Mouse (Mus musculus) embryo, embryonic 9.5 days (tissue): Measurements from ENCODE around the gene Mgat4b.

Experiments used
- DNase-seq: peaks from one replicate; pipeline ENCODE4 v3.0.0-alpha.2; 2017; ENCODE audit errors: extremely low spot score

Mgat4b gene

DNA sequence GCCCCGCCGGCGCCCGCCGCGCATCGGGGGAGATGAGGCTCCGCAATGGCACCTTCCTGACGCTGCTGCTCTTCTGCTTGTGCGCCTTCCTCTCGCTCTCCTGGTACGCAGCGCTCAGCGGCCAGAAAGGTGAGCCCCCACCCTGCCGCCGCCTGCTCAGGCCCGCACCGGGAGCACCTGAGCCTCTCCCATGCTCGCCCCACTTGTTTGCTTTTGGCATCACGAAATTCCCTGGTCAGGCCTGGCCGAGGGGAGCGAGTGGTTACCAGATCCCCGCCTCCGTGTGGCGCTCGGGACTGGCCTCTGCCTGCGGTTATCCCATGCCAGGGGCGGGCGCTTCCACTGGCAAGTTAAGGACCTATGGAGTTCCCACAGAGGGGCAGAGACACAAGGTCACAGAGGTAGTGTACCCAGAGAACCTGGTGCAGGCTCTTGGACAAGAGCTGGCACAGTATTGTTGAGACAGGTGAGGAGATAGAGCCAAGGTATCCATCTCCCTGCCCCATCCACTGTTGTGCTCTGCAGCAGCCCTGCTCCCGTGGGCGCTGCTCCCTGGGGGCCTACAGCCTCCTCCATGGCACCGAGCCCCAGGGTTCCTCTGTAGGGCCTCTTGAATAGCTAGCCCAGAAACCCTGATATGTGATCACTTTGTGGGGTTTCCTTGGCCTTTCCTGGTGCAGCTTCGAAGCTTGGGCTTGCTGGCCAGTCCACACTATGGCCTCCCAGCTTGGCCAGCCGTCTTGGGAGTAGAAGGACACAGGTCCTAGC is 15.1 kb downstream of the Mgat4b start:
- DNase-seq: peak; percentile 40

DNA sequence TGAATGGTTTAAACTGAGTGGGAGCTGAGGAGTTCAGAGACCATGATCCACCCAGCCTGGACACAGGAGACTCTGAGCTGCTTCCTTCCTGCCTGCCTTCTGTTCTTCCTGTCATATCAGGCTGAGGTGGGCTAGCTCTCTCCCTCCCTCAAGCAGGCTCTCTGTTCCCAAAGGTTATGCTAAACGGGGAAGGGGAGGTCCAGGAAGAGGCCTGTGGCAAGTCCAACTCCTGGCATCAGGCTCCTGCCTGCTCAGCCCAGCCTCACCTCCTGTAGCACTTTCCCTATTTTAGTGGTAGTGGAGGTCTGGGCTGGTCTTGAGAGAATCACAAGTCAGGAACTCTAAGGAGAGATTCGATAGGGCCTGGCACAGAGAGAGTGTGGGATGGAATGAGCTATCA is 15.7 kb downstream of the Mgat4b start:
- no peak for DNase-seq

DNA sequence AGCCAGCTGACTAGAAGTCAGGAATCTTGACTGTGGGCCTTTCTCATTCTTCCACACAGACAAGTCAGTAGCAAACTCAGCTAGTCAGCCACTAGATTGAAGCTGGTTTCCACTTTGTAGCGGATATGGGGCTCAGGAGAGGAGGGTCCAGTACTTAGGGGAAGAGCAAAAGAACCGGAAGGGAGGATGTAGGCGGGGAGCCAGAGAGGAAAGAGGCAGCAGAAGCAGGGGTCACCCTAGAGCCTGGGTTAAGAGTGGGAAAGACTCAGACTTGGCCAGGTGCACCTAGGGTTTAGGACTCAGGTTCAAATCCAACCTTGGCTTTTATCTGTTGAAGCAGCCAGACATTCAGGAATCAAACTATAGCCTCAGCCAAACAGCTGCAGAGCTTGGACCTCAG is 16.5 kb downstream of the Mgat4b start:
- no peak for DNase-seq

DNA sequence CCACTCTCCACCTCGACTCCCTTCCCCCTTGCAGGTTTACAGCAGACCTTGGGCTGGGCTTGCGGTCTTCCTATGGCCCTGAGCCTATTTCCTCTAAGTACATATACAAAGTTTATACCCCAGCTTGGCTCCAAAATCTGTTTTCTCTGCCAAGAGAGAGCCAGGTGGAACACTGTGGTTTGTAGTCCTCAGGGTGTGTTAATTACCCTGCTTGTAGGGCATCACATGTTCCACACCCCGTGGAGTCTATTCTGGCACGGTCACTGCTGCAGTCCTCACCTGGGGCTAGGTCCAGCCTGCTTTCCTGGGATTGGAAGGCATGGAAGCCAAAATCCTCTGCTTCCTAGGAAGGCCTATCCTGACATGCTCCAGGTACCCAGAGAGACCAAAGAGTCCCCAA is 17.0 kb downstream of the Mgat4b start:
- DNase-seq: no peak

DNA sequence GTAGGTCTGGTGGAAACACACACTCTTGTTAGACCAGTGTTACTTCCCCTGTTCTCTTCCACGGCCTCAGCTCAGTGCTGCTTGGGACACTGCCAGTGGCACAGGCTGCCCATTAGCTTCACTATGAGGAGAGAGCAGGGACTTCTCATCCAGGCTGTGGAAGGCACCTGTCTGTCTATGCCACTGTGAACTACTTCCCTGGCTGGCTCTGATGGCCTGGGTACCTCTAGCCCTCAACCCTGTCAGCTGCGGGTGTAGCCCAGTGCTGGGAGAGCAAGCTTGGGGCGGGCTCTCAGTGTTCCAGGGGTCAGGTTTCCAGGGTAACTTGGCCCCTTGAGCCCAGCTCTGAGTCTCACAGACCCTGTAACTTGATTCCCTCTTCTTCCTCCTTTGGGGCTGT is 18.1 kb downstream of the Mgat4b start:
- peak; percentile 62 for DNase-seq

DNA sequence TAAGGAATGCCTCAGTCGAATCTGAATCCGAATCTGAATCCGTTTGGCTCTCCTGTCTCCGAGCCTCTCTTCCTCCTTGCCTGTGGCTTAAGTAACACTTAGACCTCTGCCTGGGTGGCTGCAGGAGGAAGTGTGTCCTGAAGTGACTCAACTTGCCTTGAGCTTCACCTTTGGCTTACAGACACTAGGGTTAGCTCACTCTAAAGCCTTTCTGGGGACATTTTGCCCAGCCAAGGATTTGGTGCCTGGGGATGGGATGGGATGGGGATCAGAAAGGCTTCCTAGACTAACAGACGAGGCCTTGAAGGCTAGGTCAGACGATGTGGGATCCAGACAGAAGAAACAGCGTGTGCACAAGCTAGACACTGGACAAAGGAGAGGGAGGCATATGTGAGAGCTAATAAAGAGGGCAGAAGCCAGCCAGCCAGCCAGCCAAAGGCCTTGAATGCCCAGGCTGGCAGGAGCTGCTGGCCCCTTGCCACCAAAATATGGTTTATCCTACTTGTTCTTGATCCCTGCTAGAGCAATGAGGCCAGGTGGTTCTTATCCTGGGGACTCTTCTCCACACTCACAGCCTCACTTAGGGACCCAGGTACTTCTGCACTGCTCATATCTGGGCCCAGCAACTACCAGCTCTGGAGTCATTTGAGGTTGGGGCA is 18.7 kb downstream of the Mgat4b start:
- no peak for DNase-seq

DNA sequence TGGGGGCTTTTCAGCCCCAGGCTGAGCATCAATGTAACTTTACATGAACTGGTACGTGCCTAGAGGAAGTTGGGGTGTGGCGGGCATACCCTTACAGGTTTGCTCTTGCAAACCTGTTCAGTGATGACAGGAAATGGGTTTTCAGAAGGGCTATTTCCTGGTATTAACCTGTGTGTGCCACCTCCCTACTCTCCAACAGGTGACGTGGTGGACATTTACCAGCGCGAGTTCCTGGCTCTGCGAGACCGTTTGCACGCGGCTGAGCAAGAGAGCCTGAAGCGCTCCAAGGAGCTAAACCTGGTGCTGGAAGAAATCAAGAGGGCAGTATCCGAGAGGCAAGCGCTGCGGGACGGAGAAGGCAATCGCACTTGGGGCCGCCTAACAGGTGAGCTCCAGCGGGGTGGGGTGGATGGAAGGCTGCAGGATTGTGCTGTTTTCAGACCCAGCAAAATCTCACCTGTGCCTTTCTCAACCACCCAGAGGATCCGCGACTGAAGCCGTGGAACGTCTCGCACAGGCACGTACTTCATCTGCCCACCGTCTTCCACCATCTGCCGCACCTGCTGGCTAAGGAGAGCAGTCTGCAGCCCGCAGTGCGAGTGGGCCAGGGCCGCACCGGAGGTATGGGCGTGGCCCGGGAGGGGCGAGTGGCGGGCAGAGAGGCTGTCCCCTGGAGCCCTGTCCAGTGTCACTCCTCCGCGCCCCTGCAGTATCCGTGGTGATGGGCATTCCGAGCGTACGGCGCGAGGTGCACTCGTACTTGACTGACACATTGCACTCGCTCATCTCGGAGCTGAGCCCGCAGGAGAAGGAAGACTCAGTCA is 20.0 kb downstream of the Mgat4b start:
- DNase-seq: no peak

- DNase-seq: peak; percentile 64
Observed at GRCm38 (mm10) chr11:50231411-50231810, 20.7 kb downstream of the Mgat4b start.

DNA sequence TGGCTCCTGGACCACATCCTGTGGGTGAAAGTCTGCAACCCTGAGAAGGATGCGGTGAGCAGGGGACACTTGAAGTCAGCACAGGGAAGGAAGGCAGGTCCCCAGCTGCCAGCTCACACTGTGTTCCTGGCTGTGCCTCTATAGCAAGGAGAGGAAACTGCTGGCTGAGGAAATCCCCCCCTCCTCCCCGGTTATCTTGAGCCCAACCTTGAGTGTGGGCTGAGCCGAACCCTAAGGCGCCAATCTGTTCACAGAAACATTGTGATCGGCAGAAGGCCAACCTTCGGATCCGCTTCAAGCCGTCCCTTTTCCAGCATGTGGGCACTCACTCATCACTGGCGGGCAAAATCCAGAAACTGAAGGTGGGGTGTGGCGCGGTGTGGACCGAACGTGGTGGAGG is 22.3 kb downstream of the Mgat4b start:
- no peak for DNase-seq

DNA sequence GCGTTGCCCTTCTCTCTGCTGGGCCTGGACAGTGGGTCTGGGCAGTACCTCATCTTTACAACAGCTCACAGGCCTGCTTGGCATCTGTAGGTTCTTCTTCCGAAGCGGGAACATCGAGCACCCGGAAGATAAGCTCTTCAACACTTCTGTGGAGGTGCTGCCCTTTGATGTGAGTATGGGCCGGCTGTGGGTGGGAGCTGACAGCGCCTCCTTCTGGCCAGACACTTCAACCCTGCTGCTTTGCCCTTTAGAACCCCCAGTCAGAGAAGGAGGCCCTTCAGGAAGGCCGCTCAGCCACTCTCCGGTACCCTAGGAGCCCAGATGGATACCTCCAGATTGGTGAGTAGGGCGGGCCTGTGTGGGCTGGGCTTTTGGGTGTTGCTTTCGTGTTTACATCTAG is 23.3 kb downstream of the Mgat4b start:
- no peak for DNase-seq

DNA sequence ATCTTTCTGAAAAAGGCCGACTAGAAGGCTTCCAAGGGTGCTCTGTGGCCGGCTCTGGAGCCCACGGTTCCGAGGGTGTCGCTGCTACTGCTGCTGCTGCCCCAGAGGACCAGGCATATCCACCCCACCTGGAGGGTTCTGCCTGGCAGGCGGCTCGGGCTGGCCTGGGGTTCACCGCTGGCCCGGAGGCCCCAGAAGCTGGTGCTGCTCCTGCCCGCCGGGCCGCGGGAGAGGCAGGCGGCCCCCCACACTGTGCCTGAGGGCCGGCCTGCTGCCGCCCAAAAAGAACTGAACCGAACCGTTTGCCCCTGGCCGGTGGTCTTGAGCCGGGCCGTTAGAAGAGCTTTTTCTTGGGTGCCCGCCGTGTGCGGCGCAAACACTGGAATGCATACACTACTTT is 23.9 kb downstream of the Mgat4b start:
- DNase-seq: no peak

DNA sequence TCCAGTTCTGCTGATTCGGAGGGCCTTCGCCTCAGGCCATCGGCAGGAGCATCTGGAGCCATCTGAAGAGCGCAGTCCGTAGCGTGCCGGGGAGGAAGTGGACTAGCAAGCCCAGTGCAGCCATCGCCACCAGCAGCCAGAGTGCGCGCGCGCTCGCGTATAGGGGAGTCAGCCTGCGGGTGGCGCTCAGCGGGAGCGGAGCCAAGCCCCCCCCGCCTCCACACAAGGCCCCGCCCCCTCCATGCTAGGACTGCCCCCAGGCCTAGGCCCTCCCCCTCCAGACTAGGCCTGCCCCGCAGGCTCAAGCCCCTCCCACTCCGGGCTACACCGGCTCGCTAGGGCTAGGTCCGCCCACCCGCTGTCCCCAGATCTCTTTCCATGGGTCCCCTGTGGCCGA is 25.8 kb downstream of the Mgat4b start:
- peak; percentile 91 for DNase-seq

DNA sequence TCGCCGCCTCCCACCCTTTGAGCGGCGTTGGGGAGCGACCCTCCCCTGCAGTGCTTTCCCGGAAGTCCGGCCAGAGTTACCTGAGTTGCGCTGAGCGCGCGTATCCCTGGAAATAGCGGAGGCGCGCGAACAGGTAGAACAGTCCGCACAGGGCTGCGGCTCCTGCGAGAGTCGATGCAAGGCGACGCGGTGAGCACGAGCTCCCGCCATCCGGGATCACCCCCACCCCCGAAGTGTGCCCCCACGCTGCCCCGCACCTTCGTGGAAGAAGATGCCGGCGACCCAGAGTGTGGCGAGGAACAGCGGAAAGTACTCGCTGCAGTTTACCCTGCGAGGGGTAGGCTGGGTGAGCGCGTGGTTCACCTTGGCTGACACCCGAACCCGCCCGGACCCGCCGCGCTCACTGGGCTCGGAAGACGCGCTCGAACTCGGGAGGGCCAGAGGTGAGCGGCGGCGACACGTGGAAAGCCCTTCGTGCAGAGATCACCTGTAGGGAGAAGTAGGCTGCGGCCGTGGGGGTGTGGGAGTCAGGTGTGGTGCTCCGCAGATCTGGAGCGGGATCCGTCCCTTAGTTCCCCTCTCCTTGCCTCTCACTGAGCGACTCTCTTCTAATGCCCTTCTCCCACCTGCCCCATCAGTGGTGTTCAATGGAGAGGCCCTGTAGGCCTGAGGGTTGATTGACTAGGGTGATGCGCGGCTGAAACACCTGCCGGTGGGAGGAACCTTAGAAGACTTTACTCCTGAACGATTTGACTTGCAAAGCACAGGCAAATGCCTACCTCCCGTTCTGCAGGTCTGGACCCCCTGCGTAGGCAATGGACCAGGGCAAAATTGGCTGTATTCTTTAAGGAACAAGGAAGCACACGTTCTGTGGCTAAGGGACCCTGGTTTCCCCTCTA is 26.5 kb downstream of the Mgat4b start:
- no peak for DNase-seq

DNA sequence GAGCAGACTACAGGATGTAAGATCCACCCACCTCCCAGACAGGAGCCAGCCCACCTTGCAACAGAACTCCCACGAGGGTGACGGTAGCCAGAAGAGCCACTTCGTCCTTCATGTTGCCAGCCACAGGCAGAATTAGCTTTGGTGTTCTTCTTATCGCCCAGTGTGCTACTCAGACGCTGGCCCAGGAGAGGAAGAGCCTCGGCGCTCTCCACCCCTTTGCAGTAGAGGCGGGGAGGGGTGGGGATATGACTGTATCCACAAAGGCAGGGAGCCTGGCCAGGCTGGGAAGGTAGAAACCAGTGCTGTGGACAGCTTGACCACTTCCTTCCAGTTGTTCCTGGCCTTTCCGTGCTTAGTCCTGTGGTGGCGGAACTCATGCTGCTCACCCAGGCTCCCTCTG is 27.6 kb downstream of the Mgat4b start, which contains the start of gene Ltc4s:
Gene Ltc4s, minus strand, starts transcription at position 293 of the 400 bp plus-strand sequence.
- DNase-seq: no peak

DNA sequence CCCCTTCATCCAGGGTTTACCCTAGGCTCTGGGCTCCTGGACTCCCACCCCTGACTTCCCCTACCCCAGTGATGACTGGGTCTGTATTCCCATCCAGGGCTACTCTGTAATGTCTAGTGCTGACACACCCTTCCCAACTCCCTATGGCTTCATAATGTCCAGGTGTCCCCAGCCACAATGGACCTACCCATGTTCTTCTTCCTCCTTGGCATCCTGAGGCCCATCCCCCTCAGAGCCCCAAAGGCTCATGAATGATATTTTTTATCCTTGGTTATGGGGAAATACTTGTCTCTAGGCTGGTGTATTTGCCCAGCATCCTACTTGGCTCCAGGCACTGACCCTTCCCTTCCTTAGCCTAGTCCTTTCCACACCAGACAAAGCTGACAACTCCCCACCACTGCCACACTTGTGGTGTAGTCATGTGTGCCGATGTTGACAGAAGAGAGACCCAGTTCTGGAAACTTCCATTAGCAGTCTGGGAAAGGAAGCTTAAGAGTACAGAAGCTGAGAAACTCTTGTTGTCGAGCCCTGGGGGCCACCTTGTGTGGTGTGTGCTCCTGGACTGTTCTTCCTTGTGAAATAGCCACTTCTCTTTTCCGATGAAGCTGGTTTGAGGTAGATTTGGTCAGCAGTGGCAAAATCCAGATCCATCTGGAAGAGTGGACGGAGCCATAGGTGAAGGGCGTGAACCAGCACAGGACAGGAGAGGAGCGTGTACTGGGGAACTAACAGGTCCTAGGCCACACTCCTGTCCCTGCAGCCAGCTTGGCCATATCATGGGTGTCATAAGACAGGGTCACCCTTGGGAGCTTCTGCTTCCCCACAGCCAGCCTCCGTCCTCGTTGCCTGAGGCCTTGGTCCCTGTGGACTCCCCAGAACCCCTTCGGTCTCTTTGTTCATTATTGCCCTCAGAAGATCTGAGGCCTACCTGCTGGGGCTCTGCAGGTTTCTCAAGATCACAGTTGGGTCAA is 28.4 kb downstream of the Mgat4b start:
- no peak for DNase-seq

- DNase-seq: no peak
Observed at GRCm38 (mm10) chr11:50240235-50240911, 29.7 kb downstream of the Mgat4b start.

DNA sequence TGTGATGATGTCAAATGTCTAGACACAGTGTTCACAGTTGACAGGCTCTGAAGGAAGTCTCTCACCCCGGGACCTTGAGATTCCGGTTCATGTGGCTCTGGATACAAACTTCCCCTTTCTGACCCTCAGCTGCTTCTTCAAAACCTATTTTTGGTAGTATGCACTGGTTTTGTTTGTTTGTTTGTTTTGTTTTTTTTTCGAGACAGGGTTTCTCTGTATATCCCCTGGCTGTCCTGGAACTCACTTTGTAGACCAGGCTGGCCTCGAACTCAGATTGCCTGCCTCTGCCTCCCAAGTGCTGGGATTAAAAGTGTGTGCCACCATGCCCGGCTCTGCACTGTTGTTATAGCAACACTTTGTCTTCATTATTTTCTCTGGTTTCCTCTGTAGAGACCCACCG is 33.2 kb downstream of the Mgat4b start:
- DNase-seq: no peak

GRCm38 (mm10) chr11:50245269-50245668 is 34.6 kb downstream of the Mgat4b start:
- no peak for DNase-seq

DNA sequence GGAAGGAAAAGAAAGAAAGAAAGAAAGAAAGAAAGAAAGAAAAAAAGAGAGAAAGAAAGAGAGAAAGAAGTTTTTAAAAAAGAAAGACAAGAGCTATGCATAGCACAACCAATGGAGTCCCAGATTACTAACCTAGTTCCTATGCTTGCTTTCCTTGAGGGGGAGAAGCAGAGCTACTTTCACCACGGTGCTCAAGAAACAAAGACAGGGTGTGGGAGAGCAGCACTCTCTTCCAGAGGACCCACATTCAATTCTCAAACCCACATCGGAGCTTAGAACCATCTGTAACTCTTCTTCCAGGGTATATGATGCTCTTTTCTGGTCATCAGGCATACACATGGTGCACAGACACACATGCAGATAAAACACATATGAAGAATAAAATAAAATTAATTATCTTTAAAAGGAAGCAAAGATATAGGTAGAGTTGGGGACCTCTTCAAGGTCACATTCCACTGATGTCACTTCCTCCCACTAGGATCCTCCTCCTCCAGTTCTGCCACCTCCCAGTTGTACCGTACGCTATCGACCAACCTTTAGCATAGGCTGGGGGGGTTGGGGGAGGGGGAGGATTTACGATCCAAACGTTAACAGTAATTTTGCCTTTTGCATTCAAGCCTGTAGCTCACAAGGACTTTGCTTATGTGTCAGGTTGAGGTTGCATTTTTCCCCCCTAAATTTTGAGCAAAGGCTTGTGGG is 37.9 kb downstream of the Mgat4b start:
- DNase-seq: no peak
